13 mouse cellular contexts compared by ENCODE assay signal in the genomic region with DNA sequence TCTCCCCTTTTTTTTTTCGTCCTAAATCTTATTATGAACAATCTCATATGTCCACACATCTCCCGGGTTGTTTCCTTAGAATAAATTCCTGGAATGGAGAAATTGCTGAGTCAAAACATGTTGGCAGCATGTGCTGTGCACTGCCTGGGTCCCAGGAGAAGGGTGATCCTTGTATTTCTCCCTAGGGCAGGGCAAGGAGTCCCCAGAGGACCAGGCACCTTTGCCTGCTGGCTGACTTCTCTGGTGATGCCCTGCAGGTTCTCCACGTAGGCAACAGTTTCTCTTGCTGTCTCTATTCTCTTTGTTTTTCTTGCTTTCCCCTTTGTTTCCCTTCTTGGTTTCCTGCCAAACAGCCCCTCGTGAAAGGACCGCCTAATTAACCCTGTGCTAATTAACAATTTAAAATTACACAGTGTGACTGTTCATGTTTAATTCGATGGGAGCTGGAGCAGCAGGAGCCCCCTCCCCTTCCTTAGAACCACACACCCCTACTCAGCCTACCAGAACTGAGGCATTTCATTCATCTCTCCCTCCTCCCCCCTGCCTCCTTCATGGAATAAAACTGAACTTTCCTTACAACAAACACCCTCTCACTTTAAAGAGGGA.
A peak's percentile ranks its signal among the peaks of the same experiment; 100 is the strongest.
DNase-seq lines count a peak whose midpoint lies in the region; ATAC-seq and TF ChIP-seq lines count a peak whose summit lies in the region.
"Had no signal": no experiment of that assay in that cellular context is flagged by ENCODE, and none has a peak within 500 bp of the region (broad histone marks: within the 10 kb centered on the region; RNA-seq: fewer than 3 reads in every experiment).

No protein-coding gene starts in this region.

- peaks cover 9% of the 10 kb centered on the region; the same call in 1 of the 2 replicates for H3K9me3 ChIP-seq in forebrain, embryonic 11.5 days (ENCODE audit: control insufficient read depth, low read length)
- H3K9me3 ChIP-seq in hindbrain, embryonic 14.5 days (ENCODE audit: control insufficient read depth, low read length) = no peaks in the 10 kb centered on the region; the same call in 1 of the 2 replicates
- H3K9me3 ChIP-seq in midbrain, embryonic 16.5 days (replicated peaks; ENCODE audit: control insufficient read depth, low read length, poor library complexity, severe bottlenecking) = no peaks in the 10 kb centered on the region; the same call in 1 of the 2 replicates
- peaks cover 11% of the 10 kb centered on the region for H3K9me3 ChIP-seq in heart, embryonic 12.5 days (replicated peaks)
- H3K9me3 ChIP-seq: liver, embryonic 15.5 days had no signal

- H3K36me3 ChIP-seq in forebrain, embryonic 11.5 days (ENCODE audit: control insufficient read depth, insufficient read depth, low read length) = peaks cover 12% of the 10 kb centered on the region
- peaks cover 12% of the 10 kb centered on the region for H3K36me3 ChIP-seq in hindbrain, embryonic 14.5 days (replicated peaks; ENCODE audit: control insufficient read depth, insufficient read depth)
- H3K36me3 ChIP-seq in midbrain, embryonic 16.5 days (ENCODE audit: control insufficient read depth, insufficient read depth, low read length) = peaks cover 10% of the 10 kb centered on the region
- peaks cover 18% of the 10 kb centered on the region for H3K36me3 ChIP-seq in heart, embryonic 12.5 days

- H3K4me3 ChIP-seq in forebrain, embryonic 11.5 days (ENCODE audit: low read depth, low read length) = no peak overlapping the region
- H3K4me3 ChIP-seq in hindbrain, embryonic 14.5 days (replicated peaks; ENCODE audit: low read length) = no peak overlapping the region
- H3K4me3 ChIP-seq in midbrain, embryonic 16.5 days (ENCODE audit: low read depth, low read length) = no peak overlapping the region
- H3K4me3 ChIP-seq in heart, embryonic 12.5 days = no peak overlapping the region
- H3K4me3 ChIP-seq: liver, embryonic 15.5 days had no signal

- no peak for TF ChIP-seq POLR2A in brain, embryonic 14.5 days (IDR thresholded peaks at IDR 0.05; ENCODE audit: borderline replicate concordance, extremely low read depth, insufficient read depth, insufficient read length, poor library complexity, severe bottlenecking)

- TF ChIP-seq CTCF in brain, embryonic 14.5 days (IDR thresholded peaks at IDR 0.05; ENCODE audit: borderline replicate concordance, extremely low read depth, insufficient read depth, insufficient read length) = no peak

- H3K4me1 ChIP-seq in forebrain, embryonic 11.5 days (replicated peaks; ENCODE audit: control insufficient read depth, insufficient read depth, low read length) = peaks cover 22% of the 10 kb centered on the region
- H3K4me1 ChIP-seq in hindbrain, embryonic 14.5 days (replicated peaks; ENCODE audit: control insufficient read depth, insufficient read depth, low read length) = peaks cover 23% of the 10 kb centered on the region
- H3K4me1 ChIP-seq in midbrain, embryonic 16.5 days (ENCODE audit: control insufficient read depth, insufficient read depth, low read length) = peaks cover 44% of the 10 kb centered on the region
- H3K4me1 ChIP-seq in heart, embryonic 12.5 days (replicated peaks) = peaks cover 13% of the 10 kb centered on the region
- H3K4me1 ChIP-seq: liver, embryonic 15.5 days had no signal

- 24% methylated on average over 6 of the region's 6 CpGs for WGBS in forebrain, embryonic 11.5 days
- WGBS in hindbrain, embryonic 14.5 days = 16% methylated on average over 6 of the region's 6 CpGs
- 18% methylated on average over 6 of the region's 6 CpGs for WGBS in midbrain, embryonic 16.5 days
- WGBS in heart, embryonic 12.5 days = 45% methylated on average over 6 of the region's 6 CpGs

- peak overlapping the region; percentile 31; the same call in 1 of the 2 replicates for H3K4me2 ChIP-seq in forebrain, embryonic 11.5 days (ENCODE audit: low read depth, low read length, severe bottlenecking)
- H3K4me2 ChIP-seq in hindbrain, embryonic 14.5 days (replicated peaks) = 0 out of 2 replicates have a peak overlapping the region, but pooled peaks have one; percentile 6
- H3K4me2 ChIP-seq in midbrain, embryonic 16.5 days (ENCODE audit: low read length) = peak overlapping the region; percentile 39
- H3K4me2 ChIP-seq in heart, embryonic 12.5 days = no peak overlapping the region
- H3K4me2 ChIP-seq: liver, embryonic 15.5 days had no signal

- peak; percentile 95 for DNase-seq in brain, embryonic 14.5 days (ENCODE audit: low read depth)
- no peak for DNase-seq in forebrain, embryonic 11.5 days (ENCODE audit: low spot score)
- DNase-seq in hindbrain, embryonic 14.5 days (ENCODE audit: low spot score) = peak; percentile 75
- DNase-seq in right cerebral cortex, postnatal 4 days = no peak
- DNase-seq in layer of hippocampus, adult 8-10 months (ENCODE audit: low spot score in 2 of 2) = no peak
- DNase-seq: adrenal gland, postnatal 10 days; cerebellum, adult 2 months; gastrocnemius, postnatal 36 days; kidney, adult 11 months had no signal

- H3K9ac ChIP-seq in forebrain, embryonic 11.5 days (ENCODE audit: low read length) = no peak overlapping the region
- H3K9ac ChIP-seq in hindbrain, embryonic 14.5 days = no peak overlapping the region
- H3K9ac ChIP-seq in midbrain, embryonic 16.5 days (ENCODE audit: low read depth, low read length) = no peak overlapping the region
- H3K9ac ChIP-seq in heart, embryonic 12.5 days = no peak overlapping the region
- H3K9ac ChIP-seq: liver, embryonic 15.5 days had no signal

- 0 out of 2 replicates have a peak overlapping the region, but pooled peaks have one; percentile 20 for H3K27ac ChIP-seq in forebrain, embryonic 11.5 days (ENCODE audit: low read depth, low read length)
- H3K27ac ChIP-seq in hindbrain, embryonic 14.5 days = no peak overlapping the region
- no peak overlapping the region for H3K27ac ChIP-seq in midbrain, embryonic 16.5 days (ENCODE audit: low read length)
- no peak overlapping the region for H3K27ac ChIP-seq in heart, embryonic 12.5 days (ENCODE audit: poor library complexity, severe bottlenecking)
- H3K27ac ChIP-seq: liver, embryonic 15.5 days; macrophage had no signal

- peak; percentile 82 for ATAC-seq in forebrain, embryonic 11.5 days (replicated peaks; ENCODE audit: low FRiP score)
- peak; percentile 78 for ATAC-seq in hindbrain, embryonic 14.5 days (ENCODE audit: low FRiP score)
- ATAC-seq in midbrain, embryonic 16.5 days = no peak
- no peak for ATAC-seq in heart, embryonic 12.5 days (ENCODE audit: insufficient number of reproducible peaks, low FRiP score)

- H3K27me3 ChIP-seq in forebrain, embryonic 11.5 days (ENCODE audit: control insufficient read depth, insufficient read depth, low read length) = peaks cover 11% of the 10 kb centered on the region
- H3K27me3 ChIP-seq in hindbrain, embryonic 14.5 days (ENCODE audit: control insufficient read depth, insufficient read depth, low read length) = peaks cover 35% of the 10 kb centered on the region
- no peaks in the 10 kb centered on the region for H3K27me3 ChIP-seq in midbrain, embryonic 16.5 days (ENCODE audit: control insufficient read depth, insufficient read depth, low read depth, low read length)
- no peaks in the 10 kb centered on the region for H3K27me3 ChIP-seq in heart, embryonic 12.5 days (replicated peaks)
- H3K27me3 ChIP-seq: liver, embryonic 15.5 days had no signal

Comparison
In these comparisons a context has a peak if more than half of its experiments do, and no peak if none do; other contexts are left out.
1. DNase-seq: peak in brain, embryonic 14.5 days (single experiment) and hindbrain, embryonic 14.5 days (single experiment); none in forebrain, embryonic 11.5 days (single experiment), right cerebral cortex, postnatal 4 days (single experiment) and layer of hippocampus, adult 8-10 months (0 of 2).
2. ATAC-seq: peak in forebrain, embryonic 11.5 days (single experiment) and hindbrain, embryonic 14.5 days (single experiment); none in midbrain, embryonic 16.5 days (single experiment) and heart, embryonic 12.5 days (single experiment).